Mouse (Mus musculus) gastrocnemius, postnatal 10 days (tissue): ENCODE measurements at regions not wholly inside any gene's neighbourhood (a gene's known extent, or its start where the extent isn't known, plus 50 kb on each side); places are given as distances from the start of the nearest gene placed in this dataset.
"Not testable (repeated sequence)": the region's sequence is repeated elsewhere in the genome, so short reads cannot be mapped to it uniquely, and the experiment has no call there.

Experiments
- DNase-seq: peaks from one replicate; pipeline ENCODE4 v3.0.0; 2021; ENCODE audit warnings: mixed read lengths

DNA sequence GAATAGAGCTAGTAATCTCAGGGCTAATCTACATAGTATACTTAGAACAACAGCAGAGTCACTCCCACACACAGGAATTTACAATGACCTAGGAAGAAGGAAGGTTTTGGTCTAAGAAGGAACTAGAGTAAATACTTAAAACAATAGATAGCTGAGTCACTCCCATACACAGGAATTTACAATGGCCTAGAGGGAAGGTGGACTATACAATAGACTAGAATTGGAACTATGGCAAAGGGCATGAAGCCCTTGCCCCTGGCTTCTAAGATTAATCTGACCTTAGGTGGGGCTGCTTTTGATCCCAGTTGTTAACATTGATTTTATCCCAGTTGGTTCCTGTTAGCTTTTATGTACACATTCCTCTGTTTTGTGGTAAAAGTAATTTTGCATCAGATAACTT lies 427.8 kb upstream of the Clint1 start:
- not testable (repeated sequence) for DNase-seq

GRCm38 (mm10) chr11:45440937-45441720 lies 410.7 kb upstream of the Clint1 start:
- no peak for DNase-seq

DNA sequence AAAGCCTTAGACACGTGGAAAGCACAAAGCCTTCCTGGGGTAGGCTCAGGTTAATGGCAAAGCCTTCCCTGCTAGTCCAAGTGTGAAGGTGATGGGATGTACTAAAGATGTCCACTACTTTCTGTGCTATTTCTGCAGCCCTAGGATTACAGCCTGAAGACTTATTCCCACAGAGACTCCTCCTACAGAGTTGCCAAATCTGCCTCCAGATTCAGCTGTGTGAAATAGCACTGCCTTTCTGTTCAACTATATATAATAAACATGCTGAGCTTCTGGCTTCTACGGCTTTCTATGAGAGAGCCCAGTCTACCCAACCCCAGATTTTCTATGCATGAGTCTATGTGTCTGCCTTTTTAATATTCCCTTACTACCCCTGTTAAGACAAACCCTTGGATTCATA lies 405.3 kb upstream of the Clint1 start:
- DNase-seq: no peak

- no peak for DNase-seq
These were observed 397.6 kb upstream of the Clint1 start for GRCm38 (mm10) chr11:45454234-45454633.

- peak; percentile 23 for DNase-seq
These were observed 396.9 kb upstream of the Clint1 start for GRCm38 (mm10) chr11:45454933-45455332.

DNA sequence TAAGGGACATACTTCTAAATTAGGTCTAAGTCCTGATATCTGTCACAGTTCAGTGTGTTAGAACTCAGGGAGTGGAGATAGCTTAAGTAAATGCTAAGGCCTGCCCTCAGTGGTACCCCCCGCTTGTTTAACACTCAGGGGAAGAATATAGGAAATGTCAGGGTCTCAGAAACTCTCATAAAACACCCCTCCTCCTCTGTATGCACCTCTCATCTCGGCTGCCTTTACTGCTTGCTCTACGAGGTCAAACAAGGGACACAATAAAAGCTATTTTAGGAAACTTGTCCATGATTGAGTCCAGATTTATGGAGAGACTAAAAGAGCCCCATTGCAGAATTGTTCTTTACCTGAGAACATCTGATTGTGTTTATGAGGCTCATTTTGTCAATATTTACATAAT lies 395.1 kb upstream of the Clint1 start:
- DNase-seq: no peak

DNA sequence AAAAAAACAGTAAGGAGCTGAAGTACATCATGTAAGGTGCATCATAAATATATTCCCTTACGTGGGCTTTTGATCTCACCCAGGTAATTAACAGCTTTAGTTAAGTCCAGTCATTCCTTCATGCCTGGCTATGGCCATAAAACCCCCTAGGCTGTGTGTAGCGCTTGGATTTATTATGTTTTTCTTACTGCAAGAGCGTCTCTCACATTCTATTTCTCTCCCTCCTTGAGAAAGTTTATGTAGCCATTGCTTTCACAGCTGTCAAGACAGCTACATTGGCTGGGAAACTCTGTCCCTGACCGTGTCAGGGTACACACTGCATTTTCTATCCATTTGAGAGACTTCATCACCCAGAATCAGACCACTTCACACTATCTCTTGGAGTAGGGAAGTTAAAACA lies 394.3 kb upstream of the Clint1 start:
- DNase-seq: no peak

DNA sequence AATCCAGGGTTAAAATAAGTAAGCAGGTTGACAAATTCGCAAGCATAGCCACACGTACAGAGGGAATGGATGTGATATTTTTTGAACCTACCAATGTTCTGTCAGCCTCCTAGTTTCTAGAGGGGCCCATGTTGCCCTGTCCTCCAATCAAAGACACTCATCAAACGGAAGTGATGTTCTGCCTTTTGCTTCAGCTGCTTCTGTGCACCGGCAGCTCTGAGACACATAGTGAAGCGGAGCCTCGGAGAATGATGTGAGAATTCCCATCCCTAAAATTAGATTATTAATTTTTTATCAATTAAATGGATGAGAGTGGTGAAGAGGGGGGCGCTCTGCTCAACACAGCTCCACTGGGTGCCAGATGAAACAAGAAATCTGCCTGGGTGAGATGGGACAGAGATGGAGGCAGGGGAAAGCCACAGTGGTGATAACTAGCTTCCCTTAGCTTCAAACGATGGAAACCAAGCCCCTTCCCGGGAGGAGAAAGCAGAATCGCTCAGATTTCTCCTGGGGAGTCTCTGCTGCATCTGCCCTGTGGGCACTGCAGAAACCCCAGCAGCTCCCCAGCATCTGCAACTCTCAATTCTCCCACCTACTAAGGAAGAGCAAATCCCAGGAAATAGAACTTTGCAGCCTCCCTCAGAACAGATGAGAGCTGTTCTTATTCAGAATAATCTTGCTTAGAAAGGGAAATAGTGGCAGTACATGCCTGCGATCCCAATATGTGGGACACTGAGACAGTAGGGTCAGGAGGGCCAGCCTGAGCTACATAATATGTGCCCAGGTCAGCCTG lies 391.7 kb upstream of the Clint1 start:
- no peak for DNase-seq

DNA sequence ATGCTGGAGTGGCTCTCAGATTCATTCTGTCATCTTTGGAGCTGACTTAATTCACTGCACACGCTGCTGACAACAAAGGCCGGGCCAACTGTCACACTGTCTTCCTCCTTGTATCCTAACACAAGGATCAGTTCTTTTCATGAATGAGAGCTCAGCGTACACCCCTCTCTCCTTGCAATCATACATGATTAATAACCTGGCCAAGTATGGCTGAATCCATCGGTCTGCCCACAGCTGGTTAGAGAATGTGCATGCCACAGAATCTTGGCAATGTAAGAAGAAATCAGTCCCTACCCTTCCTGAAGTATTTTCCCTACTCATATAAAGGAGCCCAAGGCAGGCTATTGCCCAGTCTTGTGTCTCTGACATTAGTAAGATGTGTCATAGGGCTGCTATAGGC lies 387.4 kb upstream of the Clint1 start:
- DNase-seq: no peak

DNA sequence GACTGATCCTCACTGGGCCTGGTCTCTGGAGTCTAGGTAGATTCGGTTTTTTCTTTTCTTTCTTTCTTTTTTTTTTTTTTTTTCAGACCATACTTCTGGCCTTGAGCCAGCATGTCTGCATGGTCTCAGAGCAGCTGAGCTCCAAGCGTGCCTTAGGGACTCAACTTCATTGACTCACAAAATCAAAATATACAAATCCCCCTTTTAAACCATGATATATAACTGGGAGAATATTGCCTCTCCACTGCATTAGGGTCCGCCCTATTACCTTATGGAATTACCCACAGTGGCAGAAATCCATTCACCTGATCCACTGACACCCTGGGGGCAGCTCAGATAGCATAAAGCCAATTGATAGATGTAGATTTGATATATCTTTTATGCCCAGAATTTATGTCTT lies 385.5 kb upstream of the Clint1 start:
- no peak for DNase-seq

DNA sequence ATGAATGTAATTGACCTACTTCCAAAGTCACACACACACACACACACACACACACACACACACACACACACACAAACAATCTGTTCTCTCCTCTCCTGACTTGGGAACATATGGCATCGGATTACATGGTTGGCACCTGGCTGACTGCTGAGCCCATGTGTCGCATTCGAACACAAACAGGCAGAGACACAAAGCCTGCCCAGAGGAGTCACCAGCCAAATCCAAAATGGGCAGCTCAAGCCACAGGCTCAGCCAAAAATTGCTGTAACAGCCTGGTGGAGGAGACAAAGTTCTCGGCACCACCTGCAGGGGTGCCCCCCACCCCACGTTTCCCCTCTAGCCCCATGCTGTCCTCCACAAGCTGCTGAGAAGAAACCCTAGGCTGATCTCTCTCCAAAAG lies 379.7 kb upstream of the Clint1 start:
- no peak for DNase-seq

DNA sequence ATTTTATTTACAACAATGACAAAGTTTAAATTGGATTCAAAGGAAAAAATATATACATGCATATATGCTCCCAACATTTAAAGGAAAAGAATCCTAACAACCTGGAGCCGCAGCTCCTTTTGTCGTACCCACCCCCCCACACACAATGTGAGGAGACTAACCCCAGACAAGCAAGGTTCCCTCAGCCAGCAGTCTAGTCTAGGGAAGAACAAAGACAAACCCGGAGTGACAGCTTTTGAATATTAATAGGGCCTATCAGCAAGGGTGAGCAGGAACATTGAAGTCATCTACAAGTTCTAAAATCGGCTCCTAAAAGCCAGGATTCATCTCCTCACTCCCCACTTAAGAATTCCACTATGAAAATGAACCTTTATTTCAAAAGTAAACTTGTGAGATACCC lies 374.9 kb upstream of the Clint1 start:
- DNase-seq: no peak

- DNase-seq: no peak
These were observed 365.9 kb upstream of the Clint1 start for GRCm38 (mm10) chr11:45485950-45486349.

- no peak for DNase-seq
These were observed 360.6 kb upstream of the Clint1 start for GRCm38 (mm10) chr11:45491021-45491967.

DNA sequence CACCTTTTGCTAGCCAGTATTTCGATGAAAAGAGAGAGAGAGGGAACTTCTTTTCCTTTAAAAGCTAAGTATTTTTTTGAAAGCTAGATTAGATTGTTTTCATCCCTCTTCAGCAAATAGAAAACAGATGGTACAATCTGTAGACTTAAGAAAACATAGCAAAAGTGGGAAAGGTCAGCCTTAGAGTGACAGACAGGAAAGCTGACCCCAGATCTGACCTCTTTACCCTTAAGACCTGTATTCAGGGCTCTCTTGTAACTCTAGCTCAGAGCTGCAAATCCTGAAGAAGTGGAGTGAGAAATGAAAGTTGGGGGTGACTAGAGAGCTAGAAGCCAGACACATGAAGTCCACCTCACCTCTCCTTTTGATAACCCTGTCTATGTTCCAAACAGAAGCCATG lies 356.6 kb upstream of the Clint1 start:
- no peak for DNase-seq

DNA sequence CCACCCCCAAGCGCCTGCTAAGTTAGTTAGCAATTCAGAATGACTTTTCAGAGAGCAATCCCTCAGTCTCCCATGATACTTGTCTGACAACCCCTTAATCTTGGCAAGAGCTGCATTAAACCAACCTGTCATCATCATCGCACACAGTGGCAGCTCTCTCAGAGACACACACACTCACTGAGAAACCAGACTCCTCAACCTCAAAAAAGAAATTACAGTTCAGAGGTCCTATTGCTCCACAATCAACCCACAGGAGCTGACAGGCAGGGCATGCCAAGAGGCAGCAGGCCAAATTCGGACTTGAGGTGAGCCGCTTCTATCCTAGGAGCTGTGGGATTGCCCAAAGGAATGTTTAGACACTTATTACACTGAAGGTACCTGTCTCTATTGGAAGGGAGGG lies 343.3 kb upstream of the Clint1 start:
- DNase-seq: no peak

DNA sequence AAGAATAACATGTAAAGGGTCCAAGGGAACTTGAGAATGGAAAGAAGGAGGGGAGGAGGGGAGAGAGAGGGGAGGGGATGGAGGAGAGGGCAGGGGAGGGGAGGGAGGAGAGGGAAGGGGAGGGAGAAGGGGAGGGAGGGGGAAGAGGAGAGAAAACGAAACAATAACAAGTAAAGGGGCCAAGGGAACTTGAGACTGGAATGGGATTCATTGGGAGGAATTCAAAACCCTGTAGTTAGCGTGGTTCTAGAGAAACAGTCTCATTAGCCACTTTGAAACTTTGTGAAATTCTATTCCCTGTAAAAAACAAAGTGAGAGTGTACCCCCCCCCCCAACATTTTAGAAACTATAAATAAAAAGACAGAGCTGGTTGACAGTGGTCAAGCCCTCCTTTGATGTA lies 342.6 kb upstream of the Clint1 start:
- no peak for DNase-seq

DNA sequence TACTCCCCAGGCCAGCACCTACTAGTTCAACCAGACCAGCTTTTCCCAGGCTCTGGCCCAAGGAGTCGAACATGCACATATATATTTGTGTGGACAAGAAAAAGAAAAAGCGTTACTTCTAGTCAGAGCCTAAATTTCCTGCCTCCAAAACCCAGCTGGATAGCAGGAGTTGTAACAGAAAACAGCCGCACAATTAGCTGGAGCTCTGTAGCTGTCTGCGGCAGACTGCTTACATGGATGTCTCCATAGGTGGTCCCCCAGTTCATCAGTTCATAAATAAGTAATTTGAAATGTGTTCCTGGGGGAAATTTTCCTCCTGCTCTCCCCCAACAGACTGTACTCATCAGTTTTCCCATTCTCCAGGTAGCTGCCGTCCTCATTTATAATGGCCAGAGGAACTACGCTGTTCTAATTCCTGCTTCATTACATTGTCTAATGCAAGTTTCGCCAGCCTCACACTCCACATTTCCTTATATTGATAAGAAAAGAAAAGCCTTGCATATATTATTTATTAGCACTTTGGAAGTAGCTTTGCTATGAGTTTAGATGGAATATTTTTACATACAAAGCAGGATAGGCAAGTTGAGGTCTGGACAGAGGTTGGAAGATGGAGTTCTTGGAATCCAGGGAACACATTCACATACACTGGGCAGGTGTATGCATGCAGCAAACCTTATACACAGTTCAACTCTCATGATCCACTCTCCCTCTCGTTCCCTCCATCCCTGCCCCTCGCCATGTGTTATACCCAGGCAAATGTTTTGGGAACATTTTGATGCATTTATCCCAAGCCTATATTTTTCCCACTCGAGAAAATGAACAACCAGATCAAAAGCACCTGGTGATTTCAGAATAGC lies 337.2 kb upstream of the Clint1 start:
- DNase-seq: no peak

- DNase-seq: no peak
These were observed 327.1 kb upstream of the Clint1 start for GRCm38 (mm10) chr11:45524720-45525119.

- no peak for DNase-seq
These were observed 320.7 kb upstream of the Clint1 start for GRCm38 (mm10) chr11:45531044-45531626.

GRCm38 (mm10) chr11:45533402-45534056 lies 318.3 kb upstream of the Clint1 start:
- no peak for DNase-seq
